Mouse (Mus musculus) spleen, adult 2 months (tissue): Measurements from ENCODE around the gene Ccdc153. TPM values are rescaled to one million over a fixed set of nuclear protein-coding genes. Genes with fewer than 3 reads are reported as not detected.

Experiments used
- DNase-seq, 2 experiments: peaks; one replicate each; pipeline versions ENCODE4 v3.0.0 to v3.0.0-alpha.2; 2012 to 2021; ENCODE audit warnings: low spot score in 2 of 2, low read depth in 1 of 2
- H3K27ac ChIP-seq: fragments of 200-500 bp; 2 replicates; pipeline ENCODE4 v1.5.1; 2012; ENCODE audit warnings: low read length, inconsistent platforms; ENCODE audit not compliant: insufficient read depth
- H3K27me3 ChIP-seq: fragments of 200-500 bp; 2 replicates; pipeline ENCODE4 v1.6.1; 2012; ENCODE audit warnings: mild to moderate bottlenecking, moderate library complexity, low read length, inconsistent platforms; ENCODE audit not compliant: control insufficient read depth, insufficient read depth
- H3K36me3 ChIP-seq: fragments of 200-500 bp; 2 replicates; pipeline ENCODE4 v1.6.1; 2012; ENCODE audit warnings: mild to moderate bottlenecking, low read length, inconsistent platforms; ENCODE audit not compliant: control insufficient read depth, insufficient read depth
- H3K4me1 ChIP-seq: fragments of 200-500 bp; 2 replicates; pipeline ENCODE4 v1.6.1; 2011; ENCODE audit warnings: inconsistent platforms; ENCODE audit not compliant: control insufficient read depth, insufficient read depth, insufficient read length
- H3K4me3 ChIP-seq: fragments of 200-500 bp; 2 replicates; pipeline ENCODE4 v1.5.1; 2011; ENCODE audit warnings: mild to moderate bottlenecking, inconsistent platforms; ENCODE audit not compliant: insufficient read depth, insufficient read length; ENCODE audit errors: extremely low read depth
- CTCF ChIP-seq: fragments of 200-500 bp; IDR thresholded peaks from 2 replicates; pipeline ENCODE4 v1.5.1; 2011; ENCODE audit warnings: mild to moderate bottlenecking, inconsistent platforms; ENCODE audit not compliant: insufficient read depth, insufficient read length, insufficient replicate concordance; ENCODE audit errors: extremely low read depth
- POLR2A ChIP-seq: fragments of 200-500 bp; IDR thresholded peaks from 2 replicates; pipeline ENCODE4 v1.6.1; 2011; ENCODE audit warnings: low read depth, low read length, inconsistent platforms
- WGBS: fragments of 180-500 bp; shearing (Covaris S2); methylation state at CpG from one replicate; pipeline ENCODE4 v1.1.7; 2018; 5-methylcytosine and 5-hydroxymethylcytosine counted together
- polyA plus RNA-seq: library from polyadenylated mRNA; depleted of rRNA; stranded (reverse); fragments of >200 nt; gene quantifications from 2 replicates; pipeline ENCODE4 v1.2.3, GENCODE M21; 2012

The Ccdc153 gene
- polyA plus RNA-seq, 1 experiment, result not detected

- WGBS, result 51% methylated on average over 26 of the region's 26 CpGs
- Histone ChIP-seq H3K27ac (no peak overlapping the region), H3K4me1 (no peaks in the 10 kb centered on the region), H3K4me3 (no peak overlapping the region), H3K36me3 (no peaks in the 10 kb centered on the region), H3K27me3 (no peaks in the 10 kb centered on the region)
- peak in 1 of 2 experiments; percentile 58 for DNase-seq
- TF ChIP-seq CTCF (peak; percentile 64; the same call in 1 of the 2 replicates), POLR2A (no peak)
Measured at GRCm38 (mm10) chr9:44249181-44250146, 9.0 kb downstream of the Ccdc153 start.

GRCm38 (mm10) chr9:44250445-44250844 is 10.0 kb downstream of the Ccdc153 start:
- DNase-seq, result no peak
- WGBS, result 50% methylated on average over 4 of the region's 4 CpGs
- no peaks in the 10 kb centered on the region for H3K36me3 ChIP-seq
- TF ChIP-seq CTCF (no peak), POLR2A (no peak)
- no peaks in the 10 kb centered on the region for H3K4me1 ChIP-seq
- no peak overlapping the region for H3K4me3 ChIP-seq
- no peaks in the 10 kb centered on the region for H3K27me3 ChIP-seq
- H3K27ac ChIP-seq, result no peak overlapping the region

- WGBS, result 93% methylated on average over 10 of the region's 10 CpGs
- no peak for DNase-seq
- Histone ChIP-seq H3K36me3 (no peaks in the 10 kb centered on the region), H3K4me1 (no peaks in the 10 kb centered on the region), H3K4me3 (no peak within 1 kb of the TSS), H3K27me3 (no peaks in the 10 kb centered on the region), H3K27ac (no peak within 1 kb of the TSS)
- TF ChIP-seq POLR2A (no peak), CTCF (no peak)
Measured at GRCm38 (mm10) chr9:44251314-44251713, 10.8 kb downstream of the Ccdc153 start, which contains the start of gene Pdzd3. Gene Pdzd3, minus strand, starts transcription at chr9:44251471.

- H3K4me1 ChIP-seq, result peaks cover 3% of the 10 kb centered on the region; the same call in 1 of the 2 replicates
- H3K36me3 ChIP-seq, result no peaks in the 10 kb centered on the region
- DNase-seq, result no peak
- H3K27ac ChIP-seq, result no peak overlapping the region
- no peaks in the 10 kb centered on the region for H3K27me3 ChIP-seq
- no peak for TF ChIP-seq POLR2A
- no peak for TF ChIP-seq CTCF
- 86% methylated on average over 6 of the region's 6 CpGs for WGBS
- H3K4me3 ChIP-seq, result no peak overlapping the region
Measured at GRCm38 (mm10) chr9:44253441-44253840, 13.0 kb downstream of the Ccdc153 start.

GRCm38 (mm10) chr9:44254508-44255135 is 14.1 kb downstream of the Ccdc153 start:
- Histone ChIP-seq H3K36me3 (no peaks in the 10 kb centered on the region), H3K4me1 (peaks cover 4% of the 10 kb centered on the region; the same call in 1 of the 2 replicates), H3K4me3 (no peak overlapping the region), H3K27me3 (no peaks in the 10 kb centered on the region), H3K27ac (no peak overlapping the region)
- TF ChIP-seq POLR2A (no peak), CTCF (no peak)
- DNase-seq, result no peak
- WGBS, result 72% methylated on average over 5 of the region's 5 CpGs

- TF ChIP-seq POLR2A, result no peak
- TF ChIP-seq CTCF, result no peak
- WGBS, result 89% methylated on average over 6 of the region's 6 CpGs
- Histone ChIP-seq H3K4me1 (peaks cover 4% of the 10 kb centered on the region; the same call in 1 of the 2 replicates), H3K27me3 (no peaks in the 10 kb centered on the region), H3K27ac (no peak overlapping the region), H3K36me3 (no peaks in the 10 kb centered on the region), H3K4me3 (no peak overlapping the region)
- DNase-seq, result no peak
Measured at GRCm38 (mm10) chr9:44255136-44255521, 14.7 kb downstream of the Ccdc153 start.
